Mouse (Mus musculus): ENCODE measurements at regions not wholly inside any gene's neighbourhood (a gene's known extent, or its start where the extent isn't known, plus 50 kb on each side); places are given as distances from the start of the nearest gene placed in this dataset.

DNA sequence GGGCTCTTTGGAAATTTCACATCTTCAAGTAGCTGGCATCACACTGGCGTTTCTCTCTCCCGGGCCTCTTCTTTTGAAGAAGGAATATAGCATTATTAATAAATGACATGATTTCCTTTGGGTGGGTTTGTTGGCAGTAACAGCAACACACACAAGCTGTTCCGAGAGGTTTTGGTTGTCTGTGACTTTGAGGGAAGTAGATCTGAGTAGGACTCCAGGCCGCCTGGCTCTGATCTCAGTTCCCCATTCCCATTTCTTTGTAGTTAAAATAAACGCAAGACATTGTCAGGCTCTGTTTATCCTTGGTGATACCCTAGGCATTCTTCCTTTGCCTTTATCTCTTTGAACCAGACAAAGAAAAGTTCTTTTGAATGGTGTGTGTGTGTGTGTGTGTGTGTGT is 83.3 kb upstream of the Gm9887 start:
- no peak for DNase-seq (ENCODE audit: low spot score in 2 of 2)

DNA sequence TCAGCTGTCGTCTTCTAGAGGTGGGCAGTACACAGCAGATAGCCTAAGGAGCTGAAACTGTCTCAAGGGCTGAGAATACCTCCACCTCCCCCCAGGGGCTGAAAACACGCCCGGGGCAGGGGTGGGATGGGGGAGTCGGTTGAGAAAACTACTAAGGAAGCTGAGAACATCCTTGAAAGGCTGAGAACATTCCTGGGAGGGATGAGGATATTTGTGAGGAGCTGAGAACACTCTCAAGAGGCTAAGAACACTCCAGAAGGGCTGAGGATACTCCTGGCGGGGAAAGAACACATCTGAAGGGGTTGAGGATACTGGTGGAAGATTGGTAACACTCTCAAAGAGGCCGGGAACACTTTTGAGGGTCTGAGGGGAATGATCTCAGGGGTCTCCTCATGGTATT is 81.3 kb upstream of the Gm9887 start:
- no peak for DNase-seq (ENCODE audit: low spot score in 2 of 2)

DNA sequence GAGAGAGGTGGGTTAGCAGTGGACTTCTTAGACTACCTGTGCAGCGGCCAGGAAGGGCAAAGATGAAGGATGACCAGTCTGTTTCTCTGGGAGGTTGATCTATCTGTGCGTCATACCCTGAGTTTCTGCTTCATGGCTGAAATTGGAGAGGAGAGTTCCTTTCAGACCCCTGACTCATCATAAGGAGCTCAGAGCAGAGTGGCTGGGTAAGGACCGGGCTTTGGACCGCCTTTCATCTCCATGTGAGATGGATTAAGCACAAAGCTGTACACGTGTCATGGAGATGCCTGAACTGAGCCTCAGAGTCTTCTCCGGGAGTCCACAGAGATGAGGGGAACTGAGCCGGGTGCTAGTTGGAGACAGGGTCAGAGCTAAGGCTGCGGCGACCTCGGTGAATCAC is 80.7 kb upstream of the Gm9887 start:
- no peak for DNase-seq (ENCODE audit: low spot score in 2 of 2)

DNA sequence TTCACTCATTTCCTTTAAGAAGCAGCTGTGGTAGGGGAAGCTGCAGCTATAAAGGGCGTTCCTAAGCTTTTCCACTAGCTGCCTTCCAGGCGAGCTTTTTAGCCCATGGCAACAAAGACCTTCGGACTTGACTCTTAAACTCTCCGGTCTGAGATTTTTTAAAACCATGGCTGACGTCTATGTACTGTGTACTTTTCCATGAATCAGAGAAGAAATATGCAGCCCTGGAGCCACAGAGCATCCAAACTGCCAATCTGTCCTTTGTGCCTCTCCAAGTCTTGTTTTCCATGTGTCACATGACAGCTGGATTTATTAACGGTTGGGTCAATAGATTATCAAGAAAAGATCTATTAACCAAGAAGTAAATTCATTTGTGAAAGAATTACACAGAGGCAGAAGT is 78.9 kb upstream of the Gm9887 start:
- no peak for DNase-seq (ENCODE audit: low spot score in 2 of 2)

DNA sequence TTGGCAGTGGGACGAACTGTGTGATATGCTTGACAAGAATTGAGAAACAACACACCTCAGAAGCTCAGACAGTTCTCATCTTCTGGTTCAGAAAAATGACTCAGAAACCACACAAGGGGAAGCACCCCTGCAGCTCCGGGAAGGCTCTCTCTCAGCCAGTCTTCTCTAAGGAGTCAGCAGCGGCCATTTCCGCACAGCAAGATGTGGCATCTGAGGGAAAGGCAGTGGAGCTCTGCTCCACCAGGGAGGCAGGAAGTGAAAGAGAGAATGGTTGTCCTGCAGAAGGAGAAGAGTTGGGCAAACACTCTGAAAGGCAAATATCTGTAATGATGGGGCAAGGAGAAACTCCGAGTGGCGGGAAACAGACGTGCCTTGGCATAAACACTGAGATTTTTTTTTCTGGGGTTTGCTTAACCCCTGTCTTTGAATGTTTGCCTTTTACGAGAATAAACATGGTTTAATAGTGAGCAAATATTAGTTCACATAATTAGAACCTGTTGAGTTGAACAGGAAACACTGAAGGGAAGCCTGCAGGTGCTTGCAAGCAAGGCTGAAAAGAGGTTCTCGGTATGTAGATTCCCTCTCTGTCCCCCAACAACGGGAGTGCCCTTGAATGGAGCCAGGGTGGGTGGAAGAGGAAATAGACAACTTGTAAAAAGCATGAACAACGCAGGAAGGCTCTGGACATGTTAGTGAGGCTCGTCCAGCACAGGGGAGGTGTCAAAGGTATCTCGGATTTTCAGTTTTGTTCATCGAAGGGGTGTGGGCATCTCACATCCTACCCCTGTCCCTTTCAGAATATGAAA is 75.9 kb upstream of the Gm9887 start:
- DNase-seq (ENCODE audit: low spot score in 2 of 2) = no peak

DNA sequence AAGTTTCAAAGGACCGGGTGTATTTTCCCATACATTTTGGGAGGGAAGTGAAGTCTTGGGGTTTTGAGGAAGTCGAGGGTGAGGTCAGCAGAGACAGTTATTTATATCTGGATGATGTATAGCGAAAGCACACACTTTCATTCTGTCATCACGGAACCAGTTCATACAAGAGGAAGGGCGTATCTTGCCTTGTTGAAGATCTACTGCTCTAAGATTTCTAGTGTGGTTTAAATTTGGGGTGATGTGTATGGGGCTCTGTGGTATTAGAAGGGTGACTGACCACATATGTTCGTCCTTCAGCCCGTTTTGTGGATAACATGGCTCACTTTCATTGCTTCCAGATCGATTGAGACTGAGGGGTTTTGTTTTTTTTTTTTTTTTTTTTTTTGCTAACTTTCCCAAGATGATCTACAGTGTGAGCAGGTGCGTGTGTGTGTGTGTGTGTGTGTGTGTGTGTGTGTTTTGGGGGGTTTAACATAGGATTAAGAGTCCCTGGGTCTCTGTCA is 75.1 kb upstream of the Gm9887 start:
- no peak for DNase-seq (ENCODE audit: low spot score in 2 of 2)

DNA sequence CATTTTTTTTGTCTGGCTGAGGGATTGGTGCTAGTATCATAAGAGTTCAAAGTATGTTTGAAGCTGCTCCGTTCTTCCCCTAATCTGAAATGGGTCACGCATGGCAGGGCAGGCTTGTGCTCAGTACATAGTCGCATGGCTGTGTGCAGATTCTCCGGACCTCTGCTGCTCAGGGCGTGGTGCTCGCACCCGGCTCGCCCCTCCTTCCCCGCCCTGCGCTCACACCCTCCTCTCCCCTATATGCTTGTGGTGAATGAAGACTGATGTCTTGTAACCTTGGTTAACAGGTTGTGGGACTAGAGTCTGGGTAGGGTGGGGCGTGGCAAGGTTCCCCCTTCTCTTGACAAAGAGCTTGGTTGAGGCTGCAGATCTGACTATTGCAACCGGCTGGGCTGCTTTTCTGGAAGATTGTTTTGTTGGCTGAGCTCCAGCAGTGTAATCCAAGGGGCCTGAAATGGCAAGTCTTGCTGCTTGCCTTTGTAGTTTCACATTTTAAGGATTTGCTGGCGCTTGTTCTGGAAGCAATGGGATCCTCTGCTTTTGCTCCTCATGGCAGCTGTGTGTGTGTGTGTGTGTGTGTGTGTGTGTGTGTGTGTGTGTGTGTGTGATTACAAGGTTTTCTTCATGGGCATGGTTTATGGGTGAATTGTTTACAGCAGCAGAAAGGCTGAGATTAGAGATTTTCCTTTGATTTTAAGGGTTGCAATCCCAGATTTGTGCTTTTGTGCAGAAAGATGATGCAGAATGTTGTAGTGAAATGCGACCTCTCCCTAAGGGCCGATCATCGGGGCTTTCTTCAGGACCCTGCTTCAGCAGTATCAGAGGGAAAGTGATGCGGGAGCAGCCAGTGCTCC is 74.4 kb upstream of the Gm9887 start:
- no peak for DNase-seq (ENCODE audit: low spot score in 2 of 2)

DNA sequence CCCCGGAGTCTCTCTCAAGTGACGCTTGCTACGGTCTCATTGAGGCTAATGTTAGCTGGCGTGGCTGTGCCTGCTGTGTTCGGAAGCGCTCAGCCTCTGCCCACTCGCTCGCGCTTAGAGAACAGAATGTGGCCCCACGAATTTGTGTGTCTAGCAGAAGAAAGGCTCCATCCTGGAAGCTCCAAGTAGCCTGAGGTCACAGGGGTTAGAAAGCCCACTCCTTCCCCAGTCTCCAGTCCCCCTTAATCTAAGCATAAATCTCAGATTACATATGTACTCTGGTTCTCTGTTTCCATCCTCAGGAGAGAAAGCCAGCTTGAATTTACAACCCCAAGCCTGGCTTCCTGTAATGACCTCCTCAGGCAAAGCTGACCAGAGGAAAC is 73.8 kb upstream of the Gm9887 start:
- DNase-seq (ENCODE audit: low spot score in 2 of 2) = no peak

DNA sequence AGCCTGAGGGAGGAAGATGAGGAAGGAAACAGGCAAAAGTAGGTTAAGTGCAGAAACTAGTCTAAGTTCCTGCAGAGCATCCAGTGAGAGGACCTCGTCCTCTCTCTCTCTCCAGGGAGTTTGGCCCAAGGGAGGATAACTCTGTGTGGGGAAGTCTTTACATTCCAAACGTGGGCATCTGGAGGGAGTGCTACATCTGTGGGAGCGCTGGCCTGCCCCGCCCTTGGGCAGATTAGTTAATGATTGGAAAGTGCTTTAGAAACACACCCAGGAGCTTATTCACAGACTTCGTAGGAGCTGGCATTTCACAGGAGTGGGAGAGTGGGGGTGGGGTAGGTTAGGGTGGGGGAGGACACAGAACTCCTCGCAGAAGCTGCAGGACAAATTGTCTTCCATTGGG is 70.1 kb upstream of the Gm9887 start:
- no peak for DNase-seq (ENCODE audit: low spot score in 2 of 2)

DNA sequence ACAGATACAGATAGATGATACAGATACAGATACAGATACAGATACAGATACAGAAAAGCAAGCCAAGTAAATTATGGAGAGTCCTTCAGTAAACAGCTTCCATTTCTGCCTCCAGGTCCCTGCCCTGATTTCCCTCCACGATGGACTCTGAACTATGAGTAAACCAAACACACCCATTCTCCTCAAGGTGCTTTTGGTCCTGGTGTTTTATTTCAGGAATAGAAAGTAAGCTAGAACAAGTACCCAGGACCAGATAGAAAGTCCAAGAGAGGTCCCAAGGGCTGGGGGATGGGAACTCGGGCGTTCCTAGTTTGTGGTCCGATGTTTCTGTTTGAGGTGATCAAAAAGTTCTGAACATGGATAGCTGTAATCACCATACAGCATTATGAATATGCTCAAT is 69.5 kb upstream of the Gm9887 start:
- no peak for DNase-seq (ENCODE audit: low spot score in 2 of 2)

DNA sequence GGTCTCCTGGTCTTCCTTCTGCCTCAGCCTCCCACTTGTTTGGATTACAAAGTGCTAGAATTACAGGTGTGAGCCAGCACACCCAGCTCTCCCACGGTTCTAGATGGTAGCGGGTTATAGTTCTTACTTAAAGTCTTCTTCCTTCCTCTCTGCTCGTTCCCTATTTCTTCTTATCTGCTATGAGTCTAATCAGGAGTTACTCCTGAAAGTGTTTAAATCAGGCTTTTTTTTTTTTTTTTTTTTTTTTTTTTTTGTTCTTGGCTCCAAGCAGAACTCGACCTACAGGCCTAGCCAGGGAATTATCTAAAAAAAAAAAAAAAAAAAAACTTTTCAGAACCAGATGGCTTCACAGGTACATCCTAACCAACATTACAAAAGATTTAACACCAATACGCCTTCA is 66.0 kb upstream of the Gm9887 start:
- DNase-seq (ENCODE audit: low spot score in 2 of 2) = no peak

DNA sequence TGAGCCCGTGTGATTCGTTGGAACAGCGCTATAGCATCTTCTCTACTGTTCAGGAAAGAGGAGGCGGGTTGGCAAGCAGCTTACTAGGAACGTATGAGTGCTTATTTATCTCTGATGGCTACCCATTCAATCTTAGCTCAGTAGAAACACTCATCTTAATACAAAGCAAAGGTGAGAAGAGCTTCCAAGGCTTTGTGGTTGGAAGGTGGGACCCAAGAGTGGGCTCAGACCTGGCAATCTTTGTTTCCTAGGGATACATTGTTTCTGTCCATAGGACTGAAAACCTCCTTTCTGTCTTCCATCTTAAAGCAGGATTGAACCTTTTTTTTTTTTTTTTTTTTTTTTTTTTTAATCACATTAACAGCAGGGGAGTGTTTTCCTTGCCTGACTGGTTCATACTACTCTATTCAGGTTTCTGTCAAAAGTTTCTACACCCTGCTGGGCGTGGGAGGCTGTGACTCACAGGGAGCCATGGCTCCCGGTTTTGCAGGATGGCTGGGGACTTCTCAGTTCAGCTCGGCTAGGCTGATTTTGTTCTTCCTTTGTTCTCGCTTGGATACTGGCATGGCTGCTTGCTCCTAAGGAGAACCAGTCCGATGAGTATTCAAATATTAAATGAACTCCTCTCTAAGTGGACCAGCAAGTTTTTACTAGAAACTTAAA is 64.7 kb upstream of the Gm9887 start:
- DNase-seq (ENCODE audit: low spot score in 2 of 2) = no peak

DNA sequence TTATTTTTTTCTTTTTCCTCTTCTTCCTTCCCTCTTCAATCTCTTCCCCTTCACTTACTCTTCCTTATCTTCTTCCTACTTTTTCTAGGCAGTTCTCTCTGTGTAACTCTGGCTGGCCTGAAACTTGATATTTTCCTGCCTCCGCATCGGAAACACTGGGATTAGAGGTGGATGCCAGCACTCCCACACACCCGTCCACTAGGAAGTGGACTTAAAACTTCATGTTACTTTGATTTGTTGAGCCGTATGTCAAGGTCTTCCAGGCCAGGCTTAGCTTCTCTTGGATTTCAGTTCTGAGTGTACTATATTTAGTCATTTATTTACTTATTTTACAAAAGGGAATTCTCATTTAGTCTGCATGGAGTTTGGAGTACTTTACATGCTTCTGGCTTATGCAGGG is 62.1 kb upstream of the Gm9887 start:
- no peak for DNase-seq (ENCODE audit: low spot score in 2 of 2)

DNA sequence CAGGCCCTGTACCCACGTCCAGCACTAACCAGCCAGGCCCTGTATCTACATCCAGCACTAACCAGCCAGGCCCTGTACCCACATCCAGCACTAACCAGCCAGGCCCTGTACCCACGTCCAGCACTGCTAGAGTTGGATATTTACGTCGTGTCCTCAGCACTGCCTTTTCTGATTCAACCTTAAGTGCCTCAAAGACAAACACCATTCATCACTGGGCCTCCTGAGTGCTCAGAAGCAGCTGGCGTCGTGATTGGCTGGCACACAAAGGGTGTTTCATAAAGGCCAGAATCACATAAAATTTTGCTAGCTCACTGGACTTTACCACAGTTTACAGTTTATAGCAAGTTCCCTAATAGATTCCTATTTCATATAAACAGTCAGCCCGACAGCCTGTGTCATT is 59.8 kb upstream of the Gm9887 start:
- no peak for DNase-seq (ENCODE audit: low spot score in 2 of 2)

DNA sequence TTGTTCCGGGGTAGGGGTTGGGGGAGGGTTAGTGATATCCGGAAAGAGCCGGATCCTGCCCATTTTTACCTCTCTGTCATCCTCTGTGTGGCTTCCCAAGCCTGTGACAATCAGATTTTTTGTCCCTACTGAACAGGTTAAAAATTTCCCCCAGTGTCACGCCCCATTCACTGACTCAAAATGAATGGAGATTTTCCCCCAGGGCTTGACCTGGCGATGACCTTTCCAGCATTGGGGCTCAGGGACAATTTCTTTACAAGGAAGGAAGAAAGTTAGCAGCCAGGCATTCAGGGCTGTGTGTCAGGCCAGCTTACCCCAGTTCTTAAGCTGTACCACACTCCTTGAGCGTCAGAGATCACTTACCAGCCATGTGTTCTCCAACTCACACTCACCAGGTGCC is 55.9 kb upstream of the Gm9887 start:
- DNase-seq (ENCODE audit: low spot score in 2 of 2) = no peak

DNA sequence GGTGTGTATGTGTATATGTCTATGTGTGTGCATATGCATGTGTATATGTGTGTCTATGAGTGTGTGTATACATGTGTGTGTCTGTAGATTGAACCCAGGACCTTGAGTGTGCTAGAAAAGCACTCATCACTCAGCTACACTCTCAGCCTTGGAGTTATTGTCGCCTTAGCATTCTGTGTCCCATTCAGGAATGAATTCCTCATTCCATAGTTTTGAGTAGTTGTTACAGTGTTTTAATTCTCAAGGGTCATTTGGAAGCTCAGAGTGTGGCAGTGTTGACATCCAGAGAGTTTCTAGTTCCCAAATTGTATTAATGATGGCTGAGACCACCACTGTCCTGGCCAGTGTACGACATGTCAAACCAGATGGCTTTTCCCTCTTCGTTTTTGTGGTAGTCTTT is 53.4 kb upstream of the Gm9887 start:
- no peak for DNase-seq (ENCODE audit: low spot score in 2 of 2)

DNA sequence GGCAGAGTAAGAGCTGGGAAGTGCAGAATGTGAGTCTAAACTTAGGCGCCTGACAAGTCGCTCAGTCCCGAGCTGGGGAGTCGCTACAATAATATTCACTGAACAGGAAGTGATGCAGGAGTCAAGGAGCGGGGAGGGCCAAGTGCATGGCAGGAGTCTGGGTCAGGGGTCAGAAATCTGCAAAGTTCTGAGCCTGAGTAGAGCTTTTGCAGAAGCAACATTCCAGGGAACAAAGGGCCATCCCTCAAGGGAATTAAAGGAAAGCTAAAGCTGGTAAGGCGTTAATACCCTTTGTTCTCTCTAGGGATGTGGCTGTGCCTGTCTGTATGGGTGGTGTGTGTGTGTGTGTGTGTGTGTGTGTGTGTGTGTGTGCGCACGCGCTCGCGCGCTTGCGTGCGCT is 52.7 kb upstream of the Gm9887 start:
- DNase-seq (ENCODE audit: low spot score in 2 of 2) = no peak

All from adrenal gland, postnatal 4 days (tissue).